Mouse (Mus musculus): ENCODE results near the gene H60b. TPM values are rescaled to one million over a fixed set of nuclear protein-coding genes. Genes with fewer than 3 reads are reported as not detected.

H60b gene
- polyA plus RNA-seq, 1 experiment from 2014 or later: 0.49 TPM

Other genes with a start within 250 kb of the H60b start
- not detected in 2 replicates for gene 4930444G20Rik, start 90.5 kb upstream of the H60b start, polyA plus RNA-seq (2015; fragmentation: Nextera tagmentation; extraction: Ambion mirVana)
- 18.7 and 18.9 TPM in 2 replicates for gene E030030I06Rik, start 9.3 kb upstream of the H60b start, polyA plus RNA-seq (2015; fragmentation: Nextera tagmentation; extraction: Ambion mirVana)
- 7.9 and 8.7 TPM in 2 replicates for gene Raet1e, start within 50 bp of the H60b start, polyA plus RNA-seq (2015; fragmentation: Nextera tagmentation; extraction: Ambion mirVana)
- 8.5 and 11.3 TPM in 2 replicates for gene Raet1d, start 202.0 kb downstream of the H60b start, polyA plus RNA-seq (2015; fragmentation: Nextera tagmentation; extraction: Ambion mirVana)